Comparison of ENCODE assay signal across 30 mouse cellular contexts in the genomic region with DNA sequence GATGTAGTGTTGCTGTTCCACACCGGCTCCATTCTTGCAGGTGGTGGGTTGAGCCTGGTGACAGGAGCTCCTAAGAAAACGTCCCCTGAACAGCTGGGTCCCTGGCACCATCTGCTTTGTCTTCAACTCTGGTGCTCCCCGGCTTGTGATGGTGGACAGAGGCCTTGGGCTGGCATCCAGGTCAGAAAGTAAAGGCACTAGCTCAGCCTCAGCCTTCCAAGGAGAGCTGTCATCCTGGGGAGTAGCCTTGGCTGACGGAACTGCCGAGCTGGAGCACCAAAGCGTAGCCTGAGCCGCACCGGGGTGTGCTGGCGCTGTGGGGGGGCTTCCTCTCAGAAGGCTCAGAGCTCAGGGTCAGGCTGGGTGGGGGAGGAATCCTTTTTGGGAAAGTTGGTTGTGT. TPM values are rescaled to one million over a fixed set of nuclear protein-coding genes. Genes with fewer than 3 reads are reported as not detected.
DNase-seq lines count a peak whose midpoint lies in the region; ATAC-seq lines count a peak whose summit lies in the region.
"Had no signal": no experiment of that assay in that cellular context is flagged by ENCODE, and none has a peak within 500 bp of the region (broad histone marks: within the 10 kb centered on the region; RNA-seq: fewer than 3 reads in every experiment).

No protein-coding gene starts in this region.

- no peak overlapping the region for H3K4me2 ChIP-seq in intestine, embryonic 15.5 days (replicated peaks)
- H3K4me2 ChIP-seq: forebrain, embryonic 13.5 days; heart, embryonic 11.5 days; hindbrain, embryonic 12.5 days; hindbrain, embryonic 15.5 days had no signal

- WGBS in intestine, embryonic 15.5 days = 90% methylated on average over 9 of the region's 9 CpGs

- no peak overlapping the region for H3K4me3 ChIP-seq in intestine, embryonic 15.5 days (replicated peaks)
- H3K4me3 ChIP-seq: forebrain, embryonic 10.5 days; forebrain, embryonic 13.5 days; gastrocnemius, adult 2 months; hindbrain, embryonic 12.5 days; hindbrain, embryonic 15.5 days had no signal

- no peak overlapping the region for H3K27ac ChIP-seq in intestine, embryonic 15.5 days
- H3K27ac ChIP-seq: forebrain, embryonic 10.5 days; forebrain, embryonic 13.5 days; gastrocnemius, adult 2 months; hindbrain, embryonic 12.5 days; hindbrain, embryonic 15.5 days had no signal

- H3K36me3 ChIP-seq in intestine, embryonic 15.5 days = peaks cover 12% of the 10 kb centered on the region; the same call in 1 of the 2 replicates

- H3K9me3 ChIP-seq in intestine, embryonic 15.5 days = no peaks in the 10 kb centered on the region
- H3K9me3 ChIP-seq: forebrain, embryonic 10.5 days; forebrain, embryonic 13.5 days; hindbrain, embryonic 12.5 days; hindbrain, embryonic 15.5 days had no signal

- no peaks in the 10 kb centered on the region for H3K4me1 ChIP-seq in intestine, embryonic 15.5 days (replicated peaks)
- H3K4me1 ChIP-seq: forebrain, embryonic 10.5 days; forebrain, embryonic 13.5 days; hindbrain, embryonic 12.5 days; hindbrain, embryonic 15.5 days had no signal

- ATAC-seq in intestine, embryonic 15.5 days = no peak
- ATAC-seq: activated CD4-positive, CD25-positive, alpha-beta regulatory T cell, adult 4 months; forebrain, embryonic 13.5 days; forebrain, embryonic 16.5 days had no signal

- no peaks in the 10 kb centered on the region for H3K27me3 ChIP-seq in intestine, embryonic 15.5 days (replicated peaks)
- H3K27me3 ChIP-seq: forebrain, embryonic 13.5 days; hindbrain, embryonic 12.5 days; hindbrain, embryonic 15.5 days had no signal

- peak; percentile 57 to 81 for DNase-seq in adrenal gland, adult (ENCODE audit: inconsistent age in 2 of 2, low spot score in 1 of 2)
- no peak for DNase-seq in adrenal gland, postnatal 4 days (ENCODE audit: low spot score in 2 of 2)
- DNase-seq in adrenal gland, adult 2 months = peak; percentile 75
- peak; percentile 74 for DNase-seq in adrenal gland, postnatal 14 days
- no peak for DNase-seq in ovary, postnatal 10 days (ENCODE audit: low spot score)
- DNase-seq: cerebellum, adult 11 months; cerebellum, adult 2 months; cerebellum, adult 9-11 months; gastrocnemius, adult 2 months; gastrocnemius, postnatal 14 days; heart, adult 11 months; kidney, adult 11 months had no signal

- no peak overlapping the region for H3K9ac ChIP-seq in intestine, embryonic 15.5 days
- H3K9ac ChIP-seq: forebrain, embryonic 13.5 days; hindbrain, embryonic 12.5 days; hindbrain, embryonic 15.5 days had no signal

RNA-seq across cellular contexts. Expression of a gene that starts 15.9 kb away (rescaled TPM):
- 10 to 100 TPM; 35.9 to 40.7 TPM for total RNA-seq in adrenal gland, postnatal 4 days (2021)
- total RNA-seq in adrenal gland, adult 2 months (2021) = 10 to 100 TPM; 18.7 to 23.3 TPM
- 32.7 and 36.3 TPM in 2 replicates for polyA plus RNA-seq in adrenal gland, adult 2 months (2012; rRNA removed)
- 26.0 and 28.2 TPM in 2 replicates for total RNA-seq in adrenal gland, postnatal 14 days (2021)
- polyA plus RNA-seq in intestine, embryonic 15.5 days (2015; fragmentation: Nextera tagmentation; extraction: Ambion mirVana) = 10.6 and 11.0 TPM in 2 replicates

RNA-seq across cellular contexts. Expression of a gene that starts 40.5 kb away (rescaled TPM):
- 10 to 100 TPM; 23.9 to 24.9 TPM for total RNA-seq in adrenal gland, postnatal 4 days (2021)
- 10 to 100 TPM; 16.8 to 23.0 TPM for total RNA-seq in adrenal gland, adult 2 months (2021)
- polyA plus RNA-seq in adrenal gland, adult 2 months (2012; rRNA removed) = 34.1 and 35.0 TPM in 2 replicates
- 15.7 and 22.7 TPM in 2 replicates for total RNA-seq in adrenal gland, postnatal 14 days (2021)
- 30.2 and 35.8 TPM in 2 replicates for polyA plus RNA-seq in intestine, embryonic 15.5 days (2015; fragmentation: Nextera tagmentation; extraction: Ambion mirVana)

RNA-seq across cellular contexts. Expression of a gene that starts 57.2 kb away (rescaled TPM):
- total RNA-seq in adrenal gland, postnatal 4 days (2021) = under 1 TPM in 1 of 2 experiments, not detected in 1; 0.20 TPM
- not detected for total RNA-seq in adrenal gland, adult 2 months (2021)
- 0.09 TPM in 1 of 2 replicates, not detected in the other for polyA plus RNA-seq in adrenal gland, adult 2 months (2012; rRNA removed)
- not detected in 2 replicates for total RNA-seq in adrenal gland, postnatal 14 days (2021)
- polyA plus RNA-seq in intestine, embryonic 15.5 days (2015; fragmentation: Nextera tagmentation; extraction: Ambion mirVana) = 0.16 and 0.23 TPM in 2 replicates
- total RNA-seq: adrenal gland, adult 18-20 months; ES-E14; gastrocnemius, adult 2 months; gastrocnemius, postnatal 14 days; gastrocnemius, postnatal 4 days; heart, postnatal 25 days; hematopoietic stem cell, adult 5-6 weeks had no signal
- polyA plus RNA-seq: embryonic facial prominence, embryonic 11.5 days; embryonic facial prominence, embryonic 14.5 days; forebrain, embryonic 10.5 days; forebrain, embryonic 13.5 days; forebrain, embryonic 16.5 days; heart, embryonic 11.5 days; heart, embryonic 14.5 days; heart, postnatal 0 days; hindbrain, embryonic 12.5 days; hindbrain, embryonic 15.5 days; intestine, embryonic 14.5 days had no signal

Comparison
In these comparisons a context has a peak if more than half of its experiments do, and no peak if none do; other contexts are left out.
1. DNase-seq: peak in adrenal gland, adult (2 of 2), adrenal gland, adult 2 months (single experiment) and adrenal gland, postnatal 14 days (single experiment); none in adrenal gland, postnatal 4 days (0 of 2) and ovary, postnatal 10 days (single experiment).